Mouse (Mus musculus): ENCODE measurements around the gene Cblb.

DNA sequence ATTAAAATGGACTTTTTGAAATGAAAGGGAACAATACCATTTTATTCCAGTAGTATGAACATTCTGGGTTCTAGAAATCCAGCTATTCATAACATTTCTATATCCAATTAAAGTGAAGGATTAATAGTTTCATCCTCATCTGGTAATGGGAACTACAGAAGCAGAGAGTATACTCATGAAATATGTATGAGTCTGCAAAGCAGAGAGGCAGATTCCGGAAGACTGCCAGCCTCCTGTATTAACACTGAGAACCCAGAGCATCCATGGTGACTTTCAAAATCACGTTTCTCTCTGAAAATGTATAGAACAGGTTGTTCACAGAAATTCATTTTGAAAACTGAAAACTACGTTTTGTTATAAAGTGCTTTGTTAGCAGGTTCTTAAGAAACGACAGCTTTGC, 83.4 kb downstream of the Cblb start:
- TF ChIP-seq FLI1 (IDR thresholded peaks at IDR 0.05; ENCODE audit: low read length) (no peak), GATA1 (IDR thresholded peaks at IDR 0.05; ENCODE audit: borderline replicate concordance, low read length) (no peak)

All from megakaryocyte, embryonic 14.5 days (primary cell).